Mouse (Mus musculus) liver, embryonic 14.5 days (tissue): ENCODE data around the gene Mmel1.

Source experiments
- CTCF ChIP-seq: IDR thresholded peaks from 2 replicates; pipeline ENCODE4 v1.5.1; 2016; ENCODE audit warnings: antibody characterized with exemption, low read depth, control low read depth
- EP300 ChIP-seq: IDR thresholded peaks from 2 replicates; pipeline ENCODE4 v1.6.1; 2016; ENCODE audit warnings: antibody characterized with exemption, low read depth

DNA sequence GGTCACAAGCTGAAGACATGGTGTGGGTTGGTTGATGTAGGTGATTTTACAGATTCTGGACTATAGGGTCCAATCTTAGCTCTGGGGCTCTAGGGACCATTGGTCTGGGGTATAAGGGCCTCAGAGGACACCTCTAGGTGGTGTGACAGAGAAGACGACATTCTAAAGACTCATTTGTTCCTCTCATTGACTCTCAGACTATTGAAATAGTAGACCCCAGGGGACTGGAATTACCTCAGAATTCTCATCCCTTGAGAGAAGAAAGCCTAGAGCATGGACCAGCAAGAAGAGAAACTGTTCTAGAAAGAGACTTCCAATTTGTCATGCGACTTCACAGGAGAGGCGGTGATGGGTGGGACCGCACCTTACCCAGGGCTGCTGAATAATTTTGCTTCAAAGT lies 44.9 kb downstream of the Mmel1 start:
- TF ChIP-seq EP300 (no peak), CTCF (no peak)
